Mouse (Mus musculus): ENCODE measurements around the gene Tmem25. TPM values are rescaled to one million over a fixed set of nuclear protein-coding genes. Genes with fewer than 3 reads are reported as not detected.

Gene Tmem25
- 2.3 and 2.6 TPM in 2 replicates for polyA plus RNA-seq (2015; fragmentation: Nextera tagmentation; extraction: Ambion mirVana)

DNA sequence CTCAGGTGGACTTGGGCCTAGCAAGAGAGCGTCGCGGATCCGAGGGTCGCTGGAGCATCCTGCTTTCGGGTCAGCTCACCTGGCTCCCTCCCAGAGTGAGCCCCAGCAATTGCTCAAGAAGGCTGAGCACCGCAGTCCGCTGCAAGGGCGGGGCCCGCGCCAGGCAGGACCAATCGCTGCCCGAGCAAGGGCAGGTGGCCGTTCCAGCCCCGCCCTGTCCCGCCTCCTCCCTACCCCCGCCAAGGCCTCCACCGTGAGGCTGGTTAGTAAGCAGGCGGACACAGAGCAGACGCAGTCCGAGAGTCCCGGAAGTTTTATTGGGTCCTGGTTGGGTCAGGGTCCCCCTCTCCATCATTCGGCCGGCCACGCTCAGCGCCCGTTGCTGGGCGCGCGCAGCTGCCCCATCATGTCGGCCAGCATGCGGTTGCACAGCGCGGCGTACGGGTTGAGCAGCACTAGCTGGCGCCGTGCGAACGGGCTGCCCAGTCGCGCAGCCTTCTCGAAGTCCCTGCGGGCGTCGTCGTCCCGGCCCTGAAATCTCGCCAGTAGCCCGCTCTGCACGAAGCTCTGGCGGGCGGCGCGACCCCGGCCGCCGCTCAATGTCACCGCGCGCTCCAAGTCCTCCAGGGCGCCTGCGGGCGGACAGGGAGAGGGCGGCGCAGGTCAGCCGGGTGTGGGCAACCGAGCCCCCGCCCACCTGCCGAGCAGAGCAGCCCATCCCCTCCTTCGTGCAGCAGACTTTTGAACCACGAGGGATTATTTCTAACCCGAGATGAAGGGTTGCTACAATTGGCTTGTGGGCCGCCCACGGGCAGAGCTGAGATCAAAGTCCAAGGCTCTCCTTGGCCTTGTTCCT lies at the start of gene Tmem25:
Gene Tmem25, minus strand, starts transcription at position 206 of the 856 bp plus-strand sequence.
- peak within 1 kb of the TSS; percentile 22; the same call in 1 of the 2 replicates for H3K27ac ChIP-seq
- H3K4me3 ChIP-seq: peak within 1 kb of the TSS; percentile 64
- under 1% methylated on average over 74 of the region's 75 CpGs for WGBS
- no peaks in the 10 kb centered on the region for H3K36me3 ChIP-seq
- H3K9me3 ChIP-seq: no peaks in the 10 kb centered on the region
- H3K4me2 ChIP-seq: peak within 1 kb of the TSS; percentile 98
- ATAC-seq (ENCODE audit: insufficient number of reproducible peaks, low FRiP score, low TSS enrichment, low read depth): peak; percentile 85
- peak within 1 kb of the TSS; percentile 47 for H3K9ac ChIP-seq
- peaks cover 20% of the 10 kb centered on the region for H3K4me1 ChIP-seq
- peaks cover 17% of the 10 kb centered on the region for H3K27me3 ChIP-seq

DNA sequence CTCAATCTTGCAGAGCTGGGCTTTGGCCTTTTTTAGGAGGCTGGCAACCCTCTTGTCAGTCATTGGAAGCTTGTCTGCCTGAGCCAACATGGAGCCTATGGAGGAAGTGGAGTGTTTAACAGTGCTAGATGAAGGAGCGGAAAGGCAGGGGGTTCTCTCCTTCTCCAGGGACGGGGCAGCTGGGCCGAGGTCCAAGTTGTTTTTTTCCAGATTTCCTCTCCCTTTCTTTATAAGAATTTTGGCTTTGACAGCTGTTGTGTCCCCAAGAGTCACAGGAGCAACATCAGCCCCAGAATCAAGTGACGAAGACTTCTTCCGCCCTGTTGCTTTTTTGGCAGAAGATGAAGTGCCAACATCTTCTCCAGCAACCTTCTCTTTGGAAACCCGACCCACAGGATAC lies 48.3 kb upstream of the Tmem25 start:
- Histone ChIP-seq H3K36me3 (peaks cover 84% of the 10 kb centered on the region), H3K4me2 (no peak overlapping the region), H3K4me3 (no peak overlapping the region), H3K4me1 (no peaks in the 10 kb centered on the region), H3K9me3 (no peaks in the 10 kb centered on the region), H3K27ac (no peak overlapping the region), H3K9ac (no peak overlapping the region), H3K27me3 (no peaks in the 10 kb centered on the region)
- no peak for ATAC-seq (ENCODE audit: insufficient number of reproducible peaks, low FRiP score, low TSS enrichment, low read depth)
- WGBS: 87% methylated on average over 6 of the region's 6 CpGs

DNA sequence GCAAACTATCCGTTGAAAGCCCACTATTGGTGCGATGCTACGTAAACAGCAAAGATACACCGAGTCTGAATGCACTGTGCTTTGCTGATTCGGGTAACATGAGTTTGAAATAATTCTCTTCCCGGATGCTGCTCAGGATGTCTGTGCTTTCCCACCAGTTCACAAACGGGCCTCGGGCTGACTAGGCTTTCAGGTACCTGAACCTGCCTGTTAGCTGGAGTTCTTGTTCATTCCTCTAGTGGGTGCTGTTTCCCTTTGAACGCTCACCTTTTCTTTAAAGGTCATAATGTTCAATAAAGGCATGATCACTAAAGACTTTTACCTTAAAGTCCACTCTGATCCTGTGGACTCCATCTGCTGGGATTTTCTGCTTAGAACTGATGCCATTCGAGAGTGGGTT lies 42.1 kb upstream of the Tmem25 start:
- no peak overlapping the region for H3K4me2 ChIP-seq
- ATAC-seq (ENCODE audit: insufficient number of reproducible peaks, low FRiP score, low TSS enrichment, low read depth): no peak
- no peak overlapping the region for H3K9ac ChIP-seq
- H3K27me3 ChIP-seq: no peaks in the 10 kb centered on the region
- H3K27ac ChIP-seq: no peak overlapping the region
- no peaks in the 10 kb centered on the region for H3K4me1 ChIP-seq
- no peak overlapping the region for H3K4me3 ChIP-seq
- H3K36me3 ChIP-seq: peaks cover 86% of the 10 kb centered on the region
- no peaks in the 10 kb centered on the region for H3K9me3 ChIP-seq
- 85% methylated on average over 10 of the region's 10 CpGs for WGBS

DNA sequence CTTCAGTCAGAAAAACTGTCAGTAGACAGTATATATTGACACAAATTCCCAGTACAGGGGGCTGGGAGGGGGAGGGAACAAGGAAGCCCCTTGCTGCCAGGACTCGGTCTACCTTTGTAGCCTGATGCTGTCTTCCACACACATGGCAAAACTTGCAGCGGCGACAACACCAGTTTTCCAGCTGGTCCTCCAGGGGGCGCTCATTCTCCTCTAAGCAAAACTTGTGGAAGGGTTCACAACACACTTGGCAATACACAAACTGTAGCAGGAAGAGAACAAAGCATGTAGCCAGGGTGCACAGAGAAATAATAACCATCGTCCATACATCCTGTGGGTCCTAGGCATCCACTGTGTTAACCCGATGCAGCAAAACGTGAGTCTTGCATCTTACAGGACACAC lies 37.3 kb upstream of the Tmem25 start:
- no peaks in the 10 kb centered on the region for H3K27me3 ChIP-seq
- H3K4me2 ChIP-seq: no peak overlapping the region
- H3K36me3 ChIP-seq: peaks cover 87% of the 10 kb centered on the region
- H3K9me3 ChIP-seq: no peaks in the 10 kb centered on the region
- H3K9ac ChIP-seq: no peak overlapping the region
- no peak overlapping the region for H3K4me3 ChIP-seq
- 44% methylated on average over 7 of the region's 7 CpGs for WGBS
- H3K4me1 ChIP-seq: no peaks in the 10 kb centered on the region
- no peak for ATAC-seq (ENCODE audit: insufficient number of reproducible peaks, low FRiP score, low TSS enrichment, low read depth)
- no peak overlapping the region for H3K27ac ChIP-seq

DNA sequence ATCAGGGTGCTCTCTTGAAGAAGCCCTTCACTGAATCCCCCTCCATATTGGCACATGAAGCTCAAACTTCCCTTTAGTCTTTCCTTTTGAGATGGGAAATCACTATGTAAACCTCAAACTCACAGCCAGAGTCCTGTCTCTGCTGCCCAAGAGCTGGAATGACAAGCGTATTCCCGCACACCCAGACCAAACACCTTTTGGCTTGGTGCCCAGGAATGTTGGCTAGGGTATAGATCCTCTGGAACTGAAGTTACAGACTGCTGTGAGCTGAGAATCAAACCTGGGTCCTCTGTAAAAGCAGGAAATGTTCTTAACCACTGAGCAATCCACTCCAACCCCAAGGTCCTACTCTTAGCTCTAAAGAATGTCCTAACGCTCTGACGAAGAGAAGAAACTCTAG lies 33.2 kb upstream of the Tmem25 start:
- no peaks in the 10 kb centered on the region for H3K27me3 ChIP-seq
- no peaks in the 10 kb centered on the region for H3K9me3 ChIP-seq
- ATAC-seq (ENCODE audit: insufficient number of reproducible peaks, low FRiP score, low TSS enrichment, low read depth): no peak
- H3K4me2 ChIP-seq: no peak overlapping the region
- WGBS: 67% methylated on average over 4 of the region's 4 CpGs
- no peak overlapping the region for H3K4me3 ChIP-seq
- no peaks in the 10 kb centered on the region for H3K4me1 ChIP-seq
- peaks cover 90% of the 10 kb centered on the region for H3K36me3 ChIP-seq
- no peak overlapping the region for H3K9ac ChIP-seq
- H3K27ac ChIP-seq: no peak overlapping the region

DNA sequence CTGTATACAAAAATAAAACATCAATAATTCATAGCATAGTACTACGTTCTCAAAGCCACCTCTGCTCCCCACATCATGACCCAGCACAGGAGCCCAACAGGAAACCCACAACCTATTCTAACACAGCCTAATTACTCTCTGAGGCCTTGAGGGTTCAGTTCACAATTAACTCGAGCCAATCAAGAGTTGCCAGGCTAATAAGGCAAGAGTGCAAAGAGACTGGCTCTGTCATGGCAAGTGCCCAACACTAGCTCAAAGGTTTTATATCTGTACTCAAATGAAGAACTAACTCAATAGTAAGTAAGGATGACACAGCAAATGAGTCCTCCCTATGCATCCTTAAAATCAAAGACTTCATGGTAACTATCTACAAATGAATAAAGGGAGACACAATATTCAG lies 31.4 kb upstream of the Tmem25 start:
- H3K4me2 ChIP-seq: no peak overlapping the region

DNA sequence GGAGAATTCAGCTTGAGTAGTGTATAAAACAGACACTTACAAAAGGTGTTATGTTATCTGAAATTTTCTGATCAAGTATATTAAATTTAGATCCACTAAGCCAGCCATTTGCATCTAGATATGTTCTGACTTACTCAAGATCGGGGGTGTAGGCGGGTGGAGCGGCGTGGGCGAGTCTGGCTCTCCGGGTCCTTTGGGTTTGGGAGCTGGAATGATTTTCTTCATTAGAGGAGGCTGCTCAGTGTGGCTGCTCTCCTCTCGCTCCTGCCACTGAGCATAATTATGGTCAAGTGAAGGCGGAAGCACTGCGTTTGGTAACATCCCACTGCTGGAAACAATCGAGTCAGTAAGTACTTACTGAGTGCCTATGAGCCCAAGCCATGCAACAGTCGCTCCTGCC lies 29.8 kb upstream of the Tmem25 start:
- H3K4me2 ChIP-seq: no peak overlapping the region
- peaks cover 94% of the 10 kb centered on the region for H3K36me3 ChIP-seq
- WGBS: 96% methylated on average over 11 of the region's 11 CpGs
- no peaks in the 10 kb centered on the region for H3K9me3 ChIP-seq
- no peak overlapping the region for H3K9ac ChIP-seq
- no peak overlapping the region for H3K4me3 ChIP-seq
- H3K27ac ChIP-seq: no peak overlapping the region
- no peaks in the 10 kb centered on the region for H3K27me3 ChIP-seq
- H3K4me1 ChIP-seq: no peaks in the 10 kb centered on the region
- no peak for ATAC-seq (ENCODE audit: insufficient number of reproducible peaks, low FRiP score, low TSS enrichment, low read depth)

More for the DNA sequence above, 31.4 kb upstream of the Tmem25 start:
- Histone ChIP-seq H3K36me3 (peaks cover 95% of the 10 kb centered on the region), H3K4me3 (no peak overlapping the region), H3K27me3 (no peaks in the 10 kb centered on the region), H3K27ac (no peak overlapping the region), H3K4me1 (no peaks in the 10 kb centered on the region), H3K9ac (no peak overlapping the region), H3K9me3 (no peaks in the 10 kb centered on the region)
- ATAC-seq (ENCODE audit: insufficient number of reproducible peaks, low FRiP score, low TSS enrichment, low read depth): no peak
- WGBS: 78% methylated on average over 2 of the region's 2 CpGs

DNA sequence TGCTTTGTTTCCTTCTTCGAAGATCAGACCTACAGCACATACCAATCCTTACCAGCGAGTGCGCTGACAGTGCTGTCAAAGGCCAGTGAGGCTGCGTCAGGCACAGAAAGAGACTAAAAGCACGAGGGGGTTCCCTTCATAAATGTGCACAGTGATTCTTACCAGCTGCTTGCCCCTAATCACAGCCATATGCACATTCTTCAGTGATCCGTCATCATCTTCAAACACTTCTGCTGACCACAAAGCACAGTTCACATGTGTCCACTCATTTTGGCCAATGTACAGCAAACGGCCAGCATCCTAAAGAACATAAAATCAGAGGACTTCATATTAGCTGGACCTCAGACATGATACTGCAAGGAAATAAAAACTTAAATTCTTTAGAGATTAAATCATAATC lies 27.6 kb upstream of the Tmem25 start:
- 50% methylated on average over 7 of the region's 7 CpGs for WGBS
- H3K4me3 ChIP-seq: no peak overlapping the region
- H3K27me3 ChIP-seq: no peaks in the 10 kb centered on the region
- no peak overlapping the region for H3K4me2 ChIP-seq
- H3K27ac ChIP-seq: no peak overlapping the region
- no peaks in the 10 kb centered on the region for H3K9me3 ChIP-seq
- ATAC-seq (ENCODE audit: insufficient number of reproducible peaks, low FRiP score, low TSS enrichment, low read depth): no peak
- H3K9ac ChIP-seq: no peak overlapping the region
- peaks cover 94% of the 10 kb centered on the region for H3K36me3 ChIP-seq
- H3K4me1 ChIP-seq: no peaks in the 10 kb centered on the region

DNA sequence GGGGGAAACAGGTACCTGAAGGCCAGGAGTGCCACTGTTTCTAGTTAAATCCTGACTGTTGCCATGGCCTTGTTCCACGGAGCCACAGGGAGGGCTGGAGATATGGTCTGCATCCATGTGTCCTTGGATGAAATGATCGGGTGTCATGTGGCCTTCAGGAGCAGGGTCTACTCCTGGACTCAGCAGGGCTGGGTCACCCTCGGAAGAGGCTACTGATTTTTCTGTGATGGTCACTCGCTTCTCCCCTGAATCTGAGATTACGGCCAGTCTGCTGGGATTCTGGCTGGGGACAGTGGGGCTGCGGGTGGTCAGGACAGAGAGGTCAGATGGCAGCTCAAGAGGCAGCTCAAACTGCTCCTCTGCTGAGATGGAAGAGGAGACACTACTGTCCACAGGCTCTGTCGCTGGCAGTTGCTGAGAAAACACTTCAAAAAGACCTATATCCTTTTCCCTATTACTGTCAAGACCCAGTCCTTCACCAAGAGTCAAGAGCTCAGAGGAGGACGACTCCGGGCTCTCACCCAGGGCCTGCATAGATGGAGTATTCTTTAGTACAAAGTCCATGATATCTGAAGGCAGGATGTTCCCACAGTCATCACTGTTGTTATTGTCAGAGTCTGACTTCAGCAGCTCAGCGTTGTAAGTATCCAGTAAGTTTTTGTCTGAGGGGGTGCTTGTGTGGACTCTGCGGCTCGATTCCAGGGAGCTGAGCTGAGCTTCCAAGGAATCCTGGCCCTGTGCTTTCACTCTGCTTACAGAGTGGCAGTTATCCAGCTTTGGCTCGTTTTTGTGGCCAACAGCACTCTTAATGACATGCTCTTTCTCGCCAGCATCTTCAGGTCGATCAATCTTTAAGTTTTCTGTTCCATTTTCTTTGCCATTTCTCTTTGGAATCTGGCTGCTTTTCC lies 21.1 kb upstream of the Tmem25 start:
- H3K27ac ChIP-seq: no peak overlapping the region
- no peaks in the 10 kb centered on the region for H3K4me1 ChIP-seq
- H3K9me3 ChIP-seq: no peaks in the 10 kb centered on the region
- ATAC-seq (ENCODE audit: insufficient number of reproducible peaks, low FRiP score, low TSS enrichment, low read depth): no peak
- H3K27me3 ChIP-seq: no peaks in the 10 kb centered on the region
- H3K4me2 ChIP-seq: no peak overlapping the region
- H3K4me3 ChIP-seq: no peak overlapping the region
- no peak overlapping the region for H3K9ac ChIP-seq
- peaks cover 99% of the 10 kb centered on the region for H3K36me3 ChIP-seq
- 89% methylated on average over 15 of the region's 15 CpGs for WGBS

DNA sequence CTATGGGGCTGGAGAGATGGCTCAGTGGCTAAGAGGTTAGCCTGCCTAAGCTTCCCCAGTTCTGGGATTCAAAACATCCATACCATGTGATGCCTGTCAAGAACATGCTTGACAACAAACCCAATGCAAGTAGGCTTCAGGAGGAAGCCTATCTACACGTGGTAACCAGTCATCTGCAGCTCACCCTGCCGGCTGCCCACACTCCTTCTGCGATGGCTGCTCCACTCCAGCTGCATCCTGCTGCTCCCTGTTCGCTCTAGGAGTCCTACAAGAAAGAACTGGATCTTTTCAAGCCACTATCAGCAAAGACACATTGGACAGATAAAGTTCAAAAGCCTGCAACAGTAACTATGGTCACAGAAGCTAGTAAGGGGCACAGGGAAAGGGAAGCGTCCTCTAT lies 18.4 kb upstream of the Tmem25 start:
- peaks cover 100% of the 10 kb centered on the region for H3K36me3 ChIP-seq

DNA sequence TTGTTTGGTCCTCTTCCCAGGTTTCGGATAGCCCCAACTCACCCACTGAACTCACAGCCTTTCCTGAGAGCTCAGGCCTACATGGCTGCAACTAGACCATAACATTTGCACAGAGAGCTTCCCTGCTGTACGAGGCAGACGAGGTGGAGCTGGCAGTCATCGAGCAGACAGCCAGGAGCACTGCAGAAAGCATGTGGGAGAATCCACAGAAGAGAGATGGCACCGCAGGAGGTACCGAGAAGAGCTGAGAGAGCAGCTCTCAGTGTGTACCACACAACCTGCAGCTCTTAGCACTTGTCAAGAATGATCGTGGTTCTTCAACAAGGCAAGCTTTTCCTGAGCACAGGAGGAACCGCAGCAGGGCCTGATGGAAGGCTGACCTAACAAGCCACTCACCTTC lies 15.1 kb upstream of the Tmem25 start:
- WGBS: 91% methylated on average over 8 of the region's 8 CpGs
- Histone ChIP-seq H3K4me3 (no peak overlapping the region), H3K9me3 (no peaks in the 10 kb centered on the region), H3K36me3 (peaks cover 98% of the 10 kb centered on the region), H3K4me1 (no peaks in the 10 kb centered on the region), H3K9ac (no peak overlapping the region), H3K27me3 (no peaks in the 10 kb centered on the region), H3K27ac (no peak overlapping the region), H3K4me2 (no peak overlapping the region)
- ATAC-seq (ENCODE audit: insufficient number of reproducible peaks, low FRiP score, low TSS enrichment, low read depth): no peak

More for the DNA sequence above, 18.4 kb upstream of the Tmem25 start:
- H3K4me1 ChIP-seq: no peaks in the 10 kb centered on the region
- 86% methylated on average over 5 of the region's 5 CpGs for whole genome bisulfite sequencing
- no peak overlapping the region for H3K4me2 ChIP-seq
- ATAC-seq (ENCODE audit: insufficient number of reproducible peaks, low FRiP score, low TSS enrichment, low read depth): no peak
- no peak overlapping the region for H3K27ac ChIP-seq
- H3K9me3 ChIP-seq: no peaks in the 10 kb centered on the region
- no peak overlapping the region for H3K9ac ChIP-seq
- H3K4me3 ChIP-seq: no peak overlapping the region
- no peaks in the 10 kb centered on the region for H3K27me3 ChIP-seq

DNA sequence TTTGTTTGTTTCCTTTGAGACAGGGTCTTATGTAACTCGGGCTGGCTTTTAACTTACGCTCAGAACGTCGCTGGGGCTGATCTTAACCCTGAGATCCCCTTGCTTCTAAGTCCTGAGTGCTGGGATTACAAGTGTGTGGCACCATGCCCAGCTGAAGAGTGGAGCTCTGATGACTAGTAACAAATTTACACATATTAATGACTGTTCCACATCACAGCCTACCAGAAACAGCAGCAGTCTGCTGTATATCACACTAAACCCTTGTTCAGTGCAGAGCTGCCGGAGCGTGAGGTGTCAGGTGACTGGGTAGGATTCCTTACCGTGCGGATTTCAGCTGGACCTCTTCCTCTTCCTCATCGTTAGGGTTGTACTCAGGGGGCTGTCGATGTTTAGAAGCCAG lies 11.2 kb upstream of the Tmem25 start:
- H3K27me3 ChIP-seq: no peaks in the 10 kb centered on the region
- WGBS: 81% methylated on average over 10 of the region's 10 CpGs
- H3K27ac ChIP-seq: no peak overlapping the region
- H3K36me3 ChIP-seq: peaks cover 97% of the 10 kb centered on the region
- ATAC-seq (ENCODE audit: insufficient number of reproducible peaks, low FRiP score, low TSS enrichment, low read depth): no peak
- H3K9me3 ChIP-seq: no peaks in the 10 kb centered on the region
- H3K4me3 ChIP-seq: no peak overlapping the region
- H3K9ac ChIP-seq: no peak overlapping the region
- H3K4me2 ChIP-seq: no peak overlapping the region
- no peaks in the 10 kb centered on the region for H3K4me1 ChIP-seq
